Mouse (Mus musculus) T-helper 17 cell (primary cell): ENCODE measurements around the gene Dgcr6.
"Not testable (repeated sequence)": the region's sequence is repeated elsewhere in the genome, so short reads cannot be mapped to it uniquely, and the experiment has no call there.

Experiments
- in situ Hi-C, 2 experiments: fragments of 300-600 bp; cut with MboI, MseI; formaldehyde crosslinking; loops; 1 replicate in 1 of 2; 2 replicates in 1 of 2; pipeline ENCODE4 v1.15.1; 2025; ENCODE audit warnings: high pct_unique_total_duplicates in 2 of 2

Dgcr6 gene

GRCm38 (mm10) chr16:18052731-18053202 lies at the start of gene Dgcr6:
Gene Dgcr6 (plus strand): TSS chr16:18052860.
- in situ Hi-C loops = no loop called here

- in situ Hi-C loops = no loop called here
Observed at GRCm38 (mm10) chr16:18004589-18004988, 48.1 kb upstream of the Dgcr6 start.

GRCm38 (mm10) chr16:18007083-18007482 lies 45.6 kb upstream of the Dgcr6 start:
- in situ Hi-C loops = no loop called here

GRCm38 (mm10) chr16:18011101-18011500 lies 41.6 kb upstream of the Dgcr6 start:
- in situ Hi-C loops = no loop called here

- in situ Hi-C loops = not testable (repeated sequence)
Observed at GRCm38 (mm10) chr16:18016482-18016881, 36.2 kb upstream of the Dgcr6 start.

- in situ Hi-C loops = no loop called here
Observed at GRCm38 (mm10) chr16:18022780-18023557, 29.7 kb upstream of the Dgcr6 start.

- in situ Hi-C loops = no loop called here
Observed at GRCm38 (mm10) chr16:18027371-18027770, 25.3 kb upstream of the Dgcr6 start.

- in situ Hi-C loops = no loop called here
Observed at GRCm38 (mm10) chr16:18031752-18032151, 20.9 kb upstream of the Dgcr6 start.

GRCm38 (mm10) chr16:18033289-18033688 lies 19.4 kb upstream of the Dgcr6 start:
- in situ Hi-C loops = no loop called here

- in situ Hi-C loops = no loop called here
Observed at GRCm38 (mm10) chr16:18034286-18034685, 18.4 kb upstream of the Dgcr6 start.

GRCm38 (mm10) chr16:18036425-18036955 lies 16.2 kb upstream of the Dgcr6 start:
- in situ Hi-C loops = no loop called here

GRCm38 (mm10) chr16:18037025-18037424 lies 15.6 kb upstream of the Dgcr6 start:
- in situ Hi-C loops = no loop called here

- in situ Hi-C loops = no loop called here
Observed at GRCm38 (mm10) chr16:18044991-18045390, 7.7 kb upstream of the Dgcr6 start.

- in situ Hi-C loops = no loop called here
Observed at GRCm38 (mm10) chr16:18047660-18048059, 5.0 kb upstream of the Dgcr6 start.

- in situ Hi-C loops = no loop called here
Observed at GRCm38 (mm10) chr16:18048071-18048470, 4.6 kb upstream of the Dgcr6 start.

- in situ Hi-C loops = no loop called here
Observed at GRCm38 (mm10) chr16:18052322-18052721, 338 bp upstream of the Dgcr6 start.

GRCm38 (mm10) chr16:18056215-18056614 lies 3.6 kb downstream of the Dgcr6 start:
- in situ Hi-C loops = no loop called here

GRCm38 (mm10) chr16:18058331-18058731 lies 5.7 kb downstream of the Dgcr6 start:
- in situ Hi-C loops = no loop called here

GRCm38 (mm10) chr16:18059243-18059642 lies 6.6 kb downstream of the Dgcr6 start:
- in situ Hi-C loops = no loop called here

GRCm38 (mm10) chr16:18061201-18061600 lies 8.5 kb downstream of the Dgcr6 start:
- in situ Hi-C loops = no loop called here

- in situ Hi-C loops = no loop called here
Observed at GRCm38 (mm10) chr16:18066060-18067009, 13.7 kb downstream of the Dgcr6 start.
